Mouse (Mus musculus) spleen, embryonic (tissue): ENCODE results near the gene Gm28048.

Experiments
- CTCF ChIA-PET: fragments of 350-600 bp; sonication (Branson Sonifier 250); formaldehyde crosslinking; loops from one replicate; lab custom pipeline; 2022; lab: Charles Lee

Gene Gm28048

DNA sequence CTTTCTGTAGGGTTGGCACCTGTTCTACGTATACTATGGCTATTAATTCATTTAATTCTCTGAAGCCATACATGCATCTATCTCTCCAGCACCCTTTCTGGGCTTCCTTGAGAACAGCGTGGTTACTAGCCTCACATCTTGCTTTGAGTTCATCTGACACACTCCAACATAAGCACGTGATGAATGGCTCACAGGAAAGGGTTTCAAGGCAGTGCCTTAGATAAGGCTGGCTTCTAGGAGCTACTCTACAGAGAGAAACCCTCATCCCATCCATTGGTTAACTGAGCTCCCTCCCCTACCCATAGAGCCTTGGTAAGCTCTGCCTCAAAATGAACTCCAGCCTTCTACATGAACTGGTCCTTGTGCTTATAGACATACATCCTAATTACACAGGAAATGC lies 168.5 kb downstream of the Gm28048 start:
- CTCF ChIA-PET, result no interaction called here

GRCm38 (mm10) chr11:22811413-22811812 lies 170.5 kb downstream of the Gm28048 start:
- CTCF ChIA-PET, result no interaction called here

- CTCF ChIA-PET, result no interaction called here
Observed at GRCm38 (mm10) chr11:22809465-22810096, 172.3 kb downstream of the Gm28048 start.

DNA sequence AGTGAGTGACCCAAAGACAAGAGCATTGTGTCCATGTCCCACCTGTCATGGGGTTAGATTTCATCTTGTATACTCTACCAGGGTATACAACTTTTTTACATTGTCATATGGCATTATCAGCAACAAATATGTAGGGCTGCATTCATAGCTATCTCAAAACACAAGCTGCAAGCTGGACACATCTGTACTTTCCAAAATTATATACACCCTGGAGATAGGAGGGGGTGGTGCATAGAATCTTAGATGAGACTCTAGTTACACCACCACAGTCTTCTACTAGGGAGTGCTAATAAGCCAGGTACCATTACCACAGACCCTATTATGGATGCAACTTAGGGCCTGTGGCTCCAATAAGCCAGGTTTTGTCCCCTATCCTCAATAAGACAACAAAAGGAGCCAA lies 173.8 kb downstream of the Gm28048 start:
- CTCF ChIA-PET, result interaction anchor here (0.7 kb wide), 1 partner anchor 519 kb away, joined by 3 read pairs; no protein-coding TSS in a partner anchor

- CTCF ChIA-PET, result no interaction called here
Observed at GRCm38 (mm10) chr11:22805171-22805570, 176.7 kb downstream of the Gm28048 start.

DNA sequence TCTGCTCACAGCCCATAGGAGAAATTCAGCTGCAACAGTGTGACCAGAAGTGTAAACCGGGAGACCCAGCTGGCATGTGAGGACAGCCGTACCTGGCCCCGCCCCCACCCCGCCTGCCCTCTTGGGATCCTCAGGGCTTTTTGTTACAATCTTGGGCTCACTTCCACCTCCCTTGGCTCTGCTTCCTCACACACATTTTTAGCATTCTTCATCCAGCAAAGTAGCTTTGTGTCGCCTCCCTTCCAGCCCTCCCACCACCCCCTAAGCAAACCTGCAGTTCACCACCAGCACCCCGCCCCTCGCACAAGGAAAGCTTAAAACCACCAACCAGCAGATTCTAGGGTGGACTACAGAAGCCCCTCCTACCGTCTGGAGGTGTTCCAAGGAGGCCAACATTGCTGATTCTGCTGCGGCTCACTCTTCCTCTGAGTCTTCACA lies 181.9 kb downstream of the Gm28048 start:
- CTCF ChIA-PET, result interaction anchor here (0.6 kb wide), 1 partner anchor 151 kb away, joined by 6 read pairs; no protein-coding TSS in a partner anchor

DNA sequence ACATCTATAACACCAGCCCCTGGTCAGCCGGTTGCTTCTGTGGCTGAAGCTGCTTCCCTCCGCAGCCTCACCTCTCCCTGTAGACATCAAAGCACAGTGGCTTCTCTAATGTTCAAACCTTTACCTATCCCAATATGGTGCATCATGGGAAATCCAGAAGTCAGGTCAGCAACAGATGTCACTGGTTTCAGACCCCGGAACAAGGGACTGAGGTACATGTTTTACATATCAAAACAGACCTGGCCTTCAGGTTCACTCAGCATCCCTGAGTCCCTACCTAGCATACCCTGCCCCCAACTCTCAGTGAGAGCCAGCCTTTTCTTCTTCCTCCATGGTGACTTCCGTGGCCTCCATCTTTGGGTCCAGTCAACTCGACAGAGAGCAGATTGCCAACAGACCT lies 183.0 kb downstream of the Gm28048 start:
- CTCF ChIA-PET, result no interaction called here

DNA sequence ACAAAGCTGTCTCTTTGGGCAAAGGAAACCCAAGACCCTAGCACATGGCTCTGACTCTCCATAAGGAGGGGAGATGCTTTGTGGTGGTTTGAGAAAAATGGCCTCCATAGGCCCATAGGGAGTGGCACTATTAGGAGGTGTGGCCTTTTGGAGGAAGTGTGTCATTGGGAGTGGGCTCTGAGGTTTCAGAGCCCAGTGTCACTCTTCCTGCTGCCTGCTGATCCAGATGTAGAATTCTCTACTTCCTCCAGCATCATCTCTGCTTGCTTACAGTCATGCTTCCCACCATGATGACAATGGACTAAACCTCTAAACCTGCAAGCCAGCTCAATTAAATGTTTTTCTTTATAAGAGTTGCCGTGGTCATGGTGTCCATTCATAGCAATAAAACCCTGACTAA lies 187.2 kb downstream of the Gm28048 start:
- CTCF ChIA-PET, result no interaction called here

DNA sequence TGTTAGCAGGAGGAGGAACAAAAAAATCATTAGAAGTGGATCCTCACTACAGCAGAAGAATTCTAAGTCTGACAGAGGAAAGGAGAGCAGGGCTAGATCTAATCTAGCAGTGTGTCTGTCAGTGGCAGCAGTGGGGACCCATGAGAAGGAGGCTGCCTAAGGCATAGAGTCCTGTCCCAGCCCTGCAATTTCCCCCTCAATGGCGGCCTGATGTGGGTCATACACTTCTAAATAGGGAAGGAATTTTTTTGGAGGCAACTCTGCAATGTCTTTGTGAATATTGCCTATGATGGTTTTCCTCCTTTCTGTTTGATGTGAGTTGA lies 188.0 kb downstream of the Gm28048 start:
- CTCF ChIA-PET, result no interaction called here

- CTCF ChIA-PET, result no interaction called here
Observed at GRCm38 (mm10) chr11:22793176-22793880, 188.6 kb downstream of the Gm28048 start.

- CTCF ChIA-PET, result no interaction called here
Observed at GRCm38 (mm10) chr11:22792149-22792548, 189.7 kb downstream of the Gm28048 start.

DNA sequence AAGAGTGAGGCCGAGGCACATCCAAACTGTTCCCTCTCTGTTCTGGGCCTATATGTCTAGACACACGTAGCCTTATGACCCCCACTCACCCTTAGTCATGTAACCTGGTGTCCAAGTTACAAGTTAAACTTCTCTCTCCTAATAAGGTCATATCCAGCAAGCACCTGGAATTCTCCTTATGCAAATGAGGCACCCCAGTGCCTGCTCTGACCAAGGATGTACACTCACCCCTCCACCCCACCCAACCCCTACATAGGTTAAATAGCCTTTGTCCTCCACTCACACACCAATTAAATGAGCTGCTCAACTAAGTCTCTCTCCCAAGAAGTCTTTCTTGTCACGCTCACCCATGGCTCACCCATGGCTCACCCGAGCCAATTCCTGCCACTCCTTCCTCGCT lies 190.2 kb downstream of the Gm28048 start:
- CTCF ChIA-PET, result no interaction called here

GRCm38 (mm10) chr11:22787833-22788232 lies 194.1 kb downstream of the Gm28048 start:
- CTCF ChIA-PET, result no interaction called here
